Mouse (Mus musculus) intestine, embryonic 14.5 days (tissue): Measurements from ENCODE around the gene Tmsb15b1. TPM values are rescaled to one million over a fixed set of nuclear protein-coding genes. Genes with fewer than 3 reads are reported as not detected.

Source experiments
- ATAC-seq: fragments of 200-750 bp; cut with Nextera tagmentation; replicated peaks from 2 replicates; pipeline ENCODE4 v1.8.0; 2017; ENCODE audit warnings: low read depth, moderate number of reproducible peaks, moderate TSS enrichment, moderate library complexity; ENCODE audit not compliant: low FRiP score, low TSS enrichment
- DNase-seq: peaks from one replicate; pipeline ENCODE4 v3.0.0-alpha.2; 2018; ENCODE audit warnings: low spot score
- H3K27ac ChIP-seq: fragments of 300-500 bp; sonication (generic); 2 replicates; pipeline ENCODE4 v1.5.1; 2014; ENCODE audit warnings: low read depth, mild to moderate bottlenecking, control low read depth
- H3K27me3 ChIP-seq: fragments of 300-500 bp; sonication (generic); replicated peaks from 2 replicates; pipeline ENCODE4 v1.6.1; 2014; ENCODE audit warnings: low read length, control low read depth; ENCODE audit not compliant: control insufficient read depth, insufficient read depth
- H3K36me3 ChIP-seq: fragments of 300-500 bp; sonication (generic); 2 replicates; pipeline ENCODE4 v1.6.1; 2014; ENCODE audit warnings: low read length, control low read depth; ENCODE audit not compliant: control insufficient read depth, insufficient read depth
- H3K4me1 ChIP-seq: fragments of 300-500 bp; sonication (generic); replicated peaks from 2 replicates; pipeline ENCODE4 v1.6.1; 2014; ENCODE audit warnings: low read length, control low read depth, mixed read lengths; ENCODE audit not compliant: control insufficient read depth, insufficient read depth
- H3K4me2 ChIP-seq: fragments of 300-500 bp; sonication (generic); 2 replicates; pipeline ENCODE4 v1.6.1; 2014; ENCODE audit warnings: low read length
- H3K4me3 ChIP-seq: fragments of 300-500 bp; sonication (generic); 2 replicates; pipeline ENCODE4 v1.5.1; 2014; ENCODE audit warnings: low read depth, low read length, control low read depth, mixed read lengths
- H3K9ac ChIP-seq: fragments of 300-500 bp; sonication (generic); 2 replicates; pipeline ENCODE4 v1.6.1; 2014; ENCODE audit warnings: mild to moderate bottlenecking, low read length
- H3K9me3 ChIP-seq: fragments of 300-500 bp; sonication (generic); 2 replicates; pipeline ENCODE4 v1.6.1; 2016; ENCODE audit warnings: low read length, control low read depth; ENCODE audit not compliant: control insufficient read depth
- polyA plus RNA-seq: library from polyadenylated mRNA; unstranded; fragments of >200 nt; fragmentation: Nextera tagmentation; extraction: Ambion mirVana; gene quantifications from 2 replicates; pipeline ENCODE4 v1.2.1, GENCODE M21; 2014

The Tmsb15b1 gene
- polyA plus RNA-seq, 1 experiment from 2014 or later, result 31.9 TPM

GRCm38 (mm10) chrX:136925863-136926262 is 50.8 kb downstream of the Tmsb15b1 start:
- Histone ChIP-seq H3K9ac (no peak overlapping the region), H3K27ac (no peak overlapping the region), H3K27me3 (no peaks in the 10 kb centered on the region), H3K36me3 (no peaks in the 10 kb centered on the region), H3K4me1 (no peaks in the 10 kb centered on the region), H3K9me3 (no peaks in the 10 kb centered on the region), H3K4me2 (no peak overlapping the region), H3K4me3 (no peak overlapping the region)
- DNase-seq (no peak), ATAC-seq (no peak)

Other genes with a start within 250 kb of the Tmsb15b1 start
- 471 and 491 TPM in 2 replicates for gene Morf4l2, start 233.2 kb downstream of the Tmsb15b1 start, polyA plus RNA-seq
- gene Glra4, start 196.7 kb downstream of the Tmsb15b1 start, polyA plus RNA-seq, result 0.11 and 0.12 TPM in 2 replicates
- 6.2 and 6.9 TPM in 2 replicates for gene Plp1, start 154.2 kb downstream of the Tmsb15b1 start, polyA plus RNA-seq
- gene Rab9b, start 108.1 kb downstream of the Tmsb15b1 start, polyA plus RNA-seq, result 0.53 and 0.77 TPM in 2 replicates
- not detected in 2 replicates for gene H2bfm, start 49.5 kb downstream of the Tmsb15b1 start, polyA plus RNA-seq
- gene Tmsb15b2, start 1.4 kb downstream of the Tmsb15b1 start, polyA plus RNA-seq, result 58.6 and 66.3 TPM in 2 replicates
- 5.1 TPM in 2 replicates for gene Tmsb15l, start within 50 bp of the Tmsb15b1 start, polyA plus RNA-seq
- gene Zcchc18, start 16.3 kb upstream of the Tmsb15b1 start, polyA plus RNA-seq, result 20.0 and 23.2 TPM in 2 replicates
- 9.3 and 10.7 TPM in 2 replicates for gene Slc25a53, start 61.4 kb upstream of the Tmsb15b1 start, polyA plus RNA-seq
- 8.7 and 9.0 TPM in 2 replicates for gene Fam199x, start 72.7 kb upstream of the Tmsb15b1 start, polyA plus RNA-seq
- not detected in 2 replicates for gene Esx1, start 145.2 kb upstream of the Tmsb15b1 start, polyA plus RNA-seq